Mouse (Mus musculus) thymus, adult 2 months (tissue): ENCODE data around the gene Gm20721.

Experiments used
- CTCF ChIP-seq: fragments of 200-500 bp; IDR thresholded peaks from 2 replicates; pipeline ENCODE4 v1.5.1; 2012; ENCODE audit warnings: mild to moderate bottlenecking, control low read depth, low read length, moderate library complexity, borderline replicate concordance; ENCODE audit not compliant: control insufficient read depth, poor library complexity, insufficient read depth; ENCODE audit errors: extremely low read depth
- POLR2A ChIP-seq: fragments of 200-500 bp; IDR thresholded peaks from 2 replicates; pipeline ENCODE4 v1.6.1; 2012; ENCODE audit warnings: mild to moderate bottlenecking, low read length, control low read depth, moderate library complexity; ENCODE audit not compliant: control insufficient read depth, poor library complexity, insufficient read depth; ENCODE audit errors: extremely low read depth

DNA sequence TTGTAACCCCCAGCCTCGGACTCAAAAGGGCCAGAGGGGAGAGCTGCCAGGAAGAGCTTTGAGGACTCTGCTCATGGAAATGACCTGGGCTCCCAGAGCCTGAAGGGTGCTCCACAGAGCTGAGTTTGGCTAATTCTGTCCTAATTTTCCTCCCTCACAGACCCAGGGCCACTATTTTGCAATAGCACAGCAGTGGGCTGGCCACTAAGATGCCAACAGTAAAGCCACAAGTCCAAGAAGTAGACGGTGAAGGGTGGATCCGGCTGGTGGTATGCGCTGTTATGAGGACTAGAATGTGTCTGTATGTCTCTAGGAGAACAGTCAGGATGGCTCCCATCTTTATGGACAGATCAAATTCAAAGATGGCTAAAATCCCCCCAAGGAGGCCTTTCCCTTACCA, 12.0 kb upstream of the Gm20721 start:
- no peak for TF ChIP-seq POLR2A
- no peak for TF ChIP-seq CTCF
